Mouse (Mus musculus): ENCODE results near the gene Tbc1d16.

DNA sequence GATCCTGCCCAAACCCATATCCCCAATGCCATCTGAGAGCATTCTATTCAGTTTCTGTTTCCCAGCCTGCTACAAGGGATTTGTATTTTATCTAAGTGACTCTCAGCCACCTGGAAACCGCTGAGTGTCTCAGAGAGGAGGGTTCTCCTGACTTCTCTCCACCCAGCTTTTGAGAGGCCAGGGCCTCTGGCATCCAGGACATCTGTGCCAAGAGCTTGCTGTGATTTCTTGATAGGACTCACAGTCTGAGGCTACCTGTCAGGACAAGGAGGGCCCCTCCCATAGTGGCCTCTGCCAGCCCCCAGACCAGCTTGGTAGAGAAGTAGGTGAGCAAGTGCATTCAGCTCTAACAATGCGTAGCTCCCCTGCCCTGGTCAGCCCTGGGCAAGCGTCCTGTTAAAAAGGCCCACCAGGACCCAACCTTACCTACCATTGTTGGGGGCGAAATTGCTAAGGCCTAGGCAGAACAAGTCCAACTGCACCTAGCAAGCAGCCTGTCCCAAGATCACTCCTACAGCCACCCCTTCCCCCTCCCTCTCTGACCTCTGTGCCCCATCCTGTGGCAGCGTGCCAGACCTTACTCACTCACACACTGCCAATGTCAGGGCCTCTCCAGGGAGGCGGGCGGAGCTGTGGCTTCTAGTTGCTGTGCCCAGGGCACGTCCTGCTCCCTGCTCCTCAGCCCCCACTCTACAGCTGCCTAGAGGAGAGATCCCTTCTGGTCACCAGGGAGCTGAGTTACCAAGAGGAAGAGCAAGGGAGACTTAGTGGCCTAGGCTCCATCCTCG is 100.4 kb downstream of the Tbc1d16 start:
- no peak for TF ChIP-seq CTCF (IDR thresholded peaks at IDR 0.05; ENCODE audit: control insufficient read depth, insufficient read depth, low read length)
- TF ChIP-seq POLR2A (IDR thresholded peaks at IDR 0.05; ENCODE audit: borderline replicate concordance, control insufficient read depth, low read depth, low read length) = no peak
